Mouse (Mus musculus) hindbrain, embryonic 10.5 days (tissue): ENCODE data around the gene Nptx2. TPM values are rescaled to one million over a fixed set of nuclear protein-coding genes. Genes with fewer than 3 reads are reported as not detected.

ENCODE experiments used
- polyA plus RNA-seq: library from polyadenylated mRNA; unstranded; fragments of >200 nt; fragmentation: Nextera tagmentation; extraction: Ambion mirVana; gene quantifications from 2 replicates; pipeline ENCODE4 v1.2.1, GENCODE M21; 2016

Gene Nptx2
- polyA plus RNA-seq, 1 experiment from 2014 or later, result 3.2 TPM

Other genes starting within 250 kb of the Nptx2 start
- 3.8 and 5.2 TPM in 2 replicates for gene Baiap2l1, start 187.8 kb upstream of the Nptx2 start, polyA plus RNA-seq
- 1.6 and 13.8 TPM in 2 replicates for gene Tmem130, start 215.9 kb downstream of the Nptx2 start, polyA plus RNA-seq
- gene Trrap, start 221.8 kb downstream of the Nptx2 start, polyA plus RNA-seq, result 80.3 and 80.7 TPM in 2 replicates